ENCODE assay signal across 22 mouse cellular contexts in the genomic region with DNA sequence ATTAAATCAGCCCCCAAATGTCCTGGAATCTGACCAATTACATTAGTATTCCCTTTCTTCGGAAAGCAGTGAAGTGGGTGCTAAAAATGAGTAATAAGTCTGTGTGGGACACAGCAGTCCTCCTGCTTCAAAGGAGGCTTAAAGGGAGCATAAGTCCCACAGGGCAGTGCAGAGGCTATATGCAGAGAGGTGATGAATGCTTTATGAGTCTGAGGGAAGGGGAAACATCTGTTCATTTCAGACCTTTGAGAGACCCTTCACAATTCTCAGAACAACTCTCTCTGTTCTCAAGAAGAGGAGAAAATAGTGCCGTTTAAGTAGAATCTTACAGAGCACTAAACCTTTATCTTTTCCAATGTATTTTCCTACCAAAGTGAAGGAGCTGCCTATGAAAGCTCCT.
"Had no signal": no experiment of that assay in that cellular context is flagged by ENCODE, and none has a peak within 500 bp of the region (broad histone marks: within the 10 kb centered on the region; RNA-seq: fewer than 3 reads in every experiment).

No protein-coding gene starts in this region.

- H3K27ac ChIP-seq: lung, embryonic 15.5 days; macrophage; midbrain, embryonic 10.5 days; midbrain, embryonic 12.5 days; neural tube, embryonic 13.5 days; neural tube, embryonic 15.5 days had no signal

- H3K36me3 ChIP-seq: lung, embryonic 15.5 days; midbrain, embryonic 10.5 days; midbrain, embryonic 12.5 days; neural tube, embryonic 13.5 days; neural tube, embryonic 15.5 days had no signal

- H3K4me3 ChIP-seq: lung, embryonic 15.5 days; megakaryocyte, embryonic 14.5 days; midbrain, embryonic 10.5 days; midbrain, embryonic 12.5 days; myocyte; neural tube, embryonic 13.5 days; neural tube, embryonic 15.5 days had no signal

- DNase-seq: lung, adult 2 months; lung, postnatal 14 days; lung, postnatal 36 days; midbrain, embryonic 14.5 days; retina, postnatal 1 day; right cerebral cortex, adult 18-20 months; right cerebral cortex, postnatal 25 days; right cerebral cortex, postnatal 4 days; spleen, adult 18-20 months; thymus, adult 18-20 months; thymus, postnatal 14 days; thymus, postnatal 36 days had no signal

- H3K9ac ChIP-seq: lung, embryonic 15.5 days; midbrain, embryonic 12.5 days; neural tube, embryonic 13.5 days; neural tube, embryonic 15.5 days had no signal

- ATAC-seq: lung, postnatal 0 days; midbrain, embryonic 16.5 days had no signal

- H3K4me2 ChIP-seq: lung, embryonic 15.5 days; midbrain, embryonic 12.5 days; neural tube, embryonic 13.5 days; neural tube, embryonic 15.5 days had no signal

- H3K27me3 ChIP-seq: lung, embryonic 15.5 days; megakaryocyte, embryonic 14.5 days; midbrain, embryonic 12.5 days; neural tube, embryonic 13.5 days; neural tube, embryonic 15.5 days had no signal

- H3K9me3 ChIP-seq: lung, embryonic 15.5 days; midbrain, embryonic 10.5 days; midbrain, embryonic 12.5 days; neural tube, embryonic 13.5 days; neural tube, embryonic 15.5 days had no signal

- H3K4me1 ChIP-seq: lung, embryonic 15.5 days; megakaryocyte, embryonic 14.5 days; midbrain, embryonic 10.5 days; midbrain, embryonic 12.5 days; neural tube, embryonic 13.5 days had no signal
